Mouse (Mus musculus) hindbrain, embryonic 11.5 days (tissue): Measurements from ENCODE around the gene Dera. TPM values are rescaled to one million over a fixed set of nuclear protein-coding genes. Genes with fewer than 3 reads are reported as not detected.

Source experiments
- ATAC-seq: fragments of 200-750 bp; cut with Nextera tagmentation; 2 replicates; pipeline ENCODE4 v1.8.0; 2017; ENCODE audit warnings: mild to moderate bottlenecking, moderate TSS enrichment, moderate library complexity; ENCODE audit not compliant: low FRiP score
- DNase-seq: peaks from one replicate; pipeline ENCODE4 v3.0.0-alpha.2; 2015; ENCODE audit warnings: low spot score
- H3K27ac ChIP-seq: fragments of 300-500 bp; sonication (generic); 2 replicates; pipeline ENCODE4 v1.5.1; 2014; ENCODE audit warnings: mild to moderate bottlenecking, low read depth, low read length
- H3K27me3 ChIP-seq: fragments of 300-500 bp; sonication (generic); 2 replicates; pipeline ENCODE4 v1.6.1; 2014; ENCODE audit warnings: mild to moderate bottlenecking, low read length, moderate library complexity, mixed read lengths; ENCODE audit not compliant: control insufficient read depth, insufficient read depth
- H3K36me3 ChIP-seq: fragments of 300-500 bp; sonication (generic); 2 replicates; pipeline ENCODE4 v1.6.1; 2014; ENCODE audit warnings: mild to moderate bottlenecking, low read length, moderate library complexity, mixed read lengths; ENCODE audit not compliant: control insufficient read depth, insufficient read depth
- H3K4me1 ChIP-seq: fragments of 300-500 bp; sonication (generic); replicated peaks from 2 replicates; pipeline ENCODE4 v1.6.1; 2014; ENCODE audit warnings: low read length, mixed read lengths; ENCODE audit not compliant: control insufficient read depth, insufficient read depth
- H3K4me2 ChIP-seq: fragments of 300-500 bp; sonication (generic); replicated peaks from 2 replicates; pipeline ENCODE4 v1.6.1; 2014; ENCODE audit warnings: mild to moderate bottlenecking, low read depth, low read length
- H3K4me3 ChIP-seq: fragments of 300-500 bp; sonication (generic); 2 replicates; pipeline ENCODE4 v1.5.1; 2014; ENCODE audit warnings: low read depth, low read length
- H3K9ac ChIP-seq: fragments of 300-500 bp; sonication (generic); 2 replicates; pipeline ENCODE4 v1.6.1; 2014; ENCODE audit warnings: low read depth, low read length
- H3K9me3 ChIP-seq: fragments of 300-500 bp; sonication (generic); 2 replicates; pipeline ENCODE4 v1.6.1; 2016; ENCODE audit warnings: low read length; ENCODE audit not compliant: control insufficient read depth
- WGBS: fragments of 180-500 bp; shearing (Covaris S2); extraction: QIAGEN DNeasy Blood & Tissue Kit; methylation state at CpG from one replicate; pipeline ENCODE4 v1.1.7; 2014; 5-methylcytosine and 5-hydroxymethylcytosine counted together
- polyA plus RNA-seq: library from polyadenylated mRNA; unstranded; fragments of >200 nt; fragmentation: Nextera tagmentation; extraction: Ambion mirVana; gene quantifications from 2 replicates; pipeline ENCODE4 v1.2.1, GENCODE M21; 2014

The Dera gene
- polyA plus RNA-seq, 1 experiment from 2014 or later: 54.1 TPM

DNA sequence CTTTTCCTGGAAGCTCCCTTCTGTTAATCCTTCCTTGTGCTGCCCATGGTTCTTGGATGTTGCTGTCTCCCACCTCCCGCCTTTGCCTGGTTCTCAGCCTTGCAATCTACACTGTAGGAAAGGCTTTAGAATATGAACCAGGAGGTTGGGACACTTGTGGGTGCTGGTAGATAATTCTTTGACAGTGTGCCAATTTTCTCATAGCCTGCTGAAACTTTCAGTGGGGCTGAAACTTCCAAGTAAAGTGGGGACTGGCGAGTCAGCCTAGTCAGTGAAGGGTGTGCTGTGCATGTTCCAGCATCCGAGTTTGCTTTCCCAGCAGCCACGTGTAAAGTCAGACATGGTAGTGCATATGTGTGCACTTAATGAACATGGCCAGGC lies 2.1 kb upstream of the Dera start:
- DNase-seq: no peak
- no peak for ATAC-seq
- H3K4me3 ChIP-seq: no peak overlapping the region
- H3K27me3 ChIP-seq: no peaks in the 10 kb centered on the region
- 95% methylated on average over 4 of the region's 4 CpGs for WGBS
- H3K27ac ChIP-seq: no peak overlapping the region
- H3K9ac ChIP-seq: no peak overlapping the region
- 0 out of 2 replicates have a peak, but pooled peaks cover 3% of the 10 kb centered on the region for H3K4me1 ChIP-seq
- H3K36me3 ChIP-seq: peaks cover 4% of the 10 kb centered on the region; the same call in 1 of the 2 replicates
- H3K4me2 ChIP-seq: no peak overlapping the region
- no peaks in the 10 kb centered on the region for H3K9me3 ChIP-seq

DNA sequence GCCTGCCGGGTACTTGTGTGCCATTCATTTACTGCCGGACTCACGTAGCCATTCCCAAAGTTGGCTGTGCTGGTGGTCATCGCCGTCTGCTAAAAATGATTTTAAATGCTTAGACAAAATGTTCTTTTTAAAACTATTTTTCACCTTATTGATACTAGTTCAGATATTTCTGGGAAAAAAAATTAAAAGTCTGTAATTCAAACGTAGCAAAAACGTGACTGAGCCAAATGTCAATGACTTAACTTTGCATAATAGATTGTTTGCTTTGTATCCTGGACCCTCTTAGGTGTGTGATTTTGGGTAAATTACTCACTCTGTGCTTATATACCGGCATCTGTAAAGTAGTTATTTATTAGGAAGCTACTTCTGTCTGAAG lies 499 bp downstream of the Dera start:
- Histone ChIP-seq H3K27ac (no peak overlapping the region), H3K4me3 (peak overlapping the region; percentile 63), H3K36me3 (no peaks in the 10 kb centered on the region; the same call in 1 of the 2 replicates), H3K9me3 (no peaks in the 10 kb centered on the region), H3K9ac (peak overlapping the region; percentile 68), H3K4me2 (peak overlapping the region; percentile 51), H3K4me1 (0 out of 2 replicates have a peak, but pooled peaks cover 3% of the 10 kb centered on the region), H3K27me3 (no peaks in the 10 kb centered on the region)
- ATAC-seq (peak; percentile 15; the same call in 1 of the 2 replicates), DNase-seq (no peak)
- WGBS: 7% methylated on average over 8 of the region's 8 CpGs

DNA sequence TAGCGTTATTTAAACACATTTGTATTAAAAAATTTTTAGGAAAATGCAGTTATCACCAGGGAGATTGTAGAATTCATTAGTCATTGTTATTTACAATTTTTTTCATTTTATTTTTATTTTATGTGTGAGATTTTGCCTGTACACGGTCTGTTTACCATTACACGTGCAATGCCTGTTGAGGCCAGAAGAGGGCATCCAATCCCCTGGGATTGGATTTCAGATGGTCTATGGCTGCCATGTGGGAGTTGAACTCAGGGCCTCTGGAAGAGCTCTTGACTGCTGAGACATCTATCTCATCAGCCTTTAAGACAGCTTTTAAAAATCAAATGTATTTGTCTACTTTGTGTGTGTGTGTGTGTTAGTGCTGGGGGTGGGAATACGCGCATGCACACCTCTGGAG lies 2.0 kb downstream of the Dera start:
- Histone ChIP-seq H3K4me2 (no peak overlapping the region), H3K4me3 (no peak overlapping the region), H3K27ac (no peak overlapping the region), H3K36me3 (no peaks in the 10 kb centered on the region), H3K27me3 (no peaks in the 10 kb centered on the region), H3K4me1 (0 out of 2 replicates have a peak, but pooled peaks cover 3% of the 10 kb centered on the region), H3K9ac (no peak overlapping the region), H3K9me3 (no peaks in the 10 kb centered on the region)
- WGBS: 68% methylated on average over 5 of the region's 5 CpGs
- ATAC-seq (no peak), DNase-seq (peak; percentile 47)

DNA sequence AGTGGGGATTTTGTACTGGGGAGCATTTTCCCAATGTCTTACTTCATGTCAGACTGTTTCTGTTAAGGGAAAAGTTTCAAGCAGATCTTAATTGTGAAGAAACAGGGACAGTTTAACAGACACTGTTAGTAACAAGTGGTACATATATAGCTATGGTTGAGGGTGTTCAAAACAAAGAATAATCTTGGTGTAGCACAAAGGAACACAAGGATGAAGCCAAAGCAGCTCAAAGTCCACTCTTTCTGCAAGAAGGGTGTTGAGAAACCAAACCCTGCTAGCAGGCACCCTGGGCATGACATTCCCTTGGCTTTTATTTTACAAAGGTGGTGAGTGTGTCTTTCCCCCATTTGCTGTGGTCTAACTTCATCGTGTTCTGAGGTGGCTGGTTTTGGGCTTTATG lies 3.5 kb downstream of the Dera start:
- 0 out of 2 replicates have a peak, but pooled peaks cover 3% of the 10 kb centered on the region for H3K4me1 ChIP-seq
- H3K9me3 ChIP-seq: no peaks in the 10 kb centered on the region
- H3K36me3 ChIP-seq: no peaks in the 10 kb centered on the region
- no peak overlapping the region for H3K4me2 ChIP-seq
- H3K27ac ChIP-seq: no peak overlapping the region
- ATAC-seq (no peak), DNase-seq (no peak)
- 86% methylated on average over 1 of the region's 1 CpGs for WGBS
- no peak overlapping the region for H3K9ac ChIP-seq
- no peaks in the 10 kb centered on the region for H3K27me3 ChIP-seq
- H3K4me3 ChIP-seq: no peak overlapping the region

DNA sequence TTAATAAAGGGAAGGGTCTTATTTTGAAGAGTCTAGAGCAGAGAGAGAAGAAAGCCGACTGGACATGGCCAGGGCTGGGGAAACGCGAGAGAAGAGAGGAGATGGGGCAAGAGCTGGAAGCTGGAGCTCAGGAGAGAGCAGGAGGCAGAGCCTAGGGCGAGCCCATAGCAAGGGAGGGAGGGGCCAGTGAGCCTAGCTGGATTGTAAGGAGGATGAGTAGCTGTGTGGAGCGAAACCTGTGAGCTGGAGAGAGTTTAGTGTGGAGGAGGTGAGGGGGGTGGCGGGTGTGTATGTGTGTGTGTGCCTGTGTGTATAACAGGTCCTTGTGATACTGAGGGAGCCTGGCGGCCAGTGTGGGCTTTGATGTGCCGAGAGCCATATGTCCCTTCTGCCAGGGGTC lies 5.3 kb downstream of the Dera start:
- H3K9ac ChIP-seq: no peak overlapping the region
- no peak overlapping the region for H3K4me3 ChIP-seq
- WGBS: 51% methylated on average over 8 of the region's 8 CpGs
- no peaks in the 10 kb centered on the region for H3K36me3 ChIP-seq
- H3K27me3 ChIP-seq: no peaks in the 10 kb centered on the region
- ATAC-seq (peak; percentile 34), DNase-seq (no peak)
- H3K27ac ChIP-seq: no peak overlapping the region
- 0 out of 2 replicates have a peak, but pooled peaks cover 3% of the 10 kb centered on the region for H3K4me1 ChIP-seq
- H3K4me2 ChIP-seq: no peak overlapping the region
- H3K9me3 ChIP-seq: no peaks in the 10 kb centered on the region

DNA sequence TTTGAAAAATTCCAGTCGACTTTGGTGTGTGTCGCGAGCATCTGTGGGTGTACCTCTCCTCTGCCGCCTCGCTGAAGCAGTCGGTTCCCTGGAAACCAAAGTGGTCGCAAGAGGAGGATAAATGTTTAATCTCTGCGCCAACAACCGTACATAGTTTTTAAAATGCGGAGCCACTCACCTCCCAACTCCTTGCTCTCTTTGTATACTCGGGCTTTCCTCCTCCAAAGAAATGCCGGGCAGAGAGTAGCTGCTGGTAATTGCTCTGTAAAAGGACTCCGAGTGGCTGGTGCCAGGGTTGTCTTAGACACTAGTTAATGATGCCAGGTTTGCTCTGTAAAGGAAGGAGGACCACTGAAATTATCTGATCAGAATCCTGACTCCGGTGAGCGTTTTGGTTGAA lies 6.6 kb downstream of the Dera start:
- no peak for DNase-seq
- WGBS: 87% methylated on average over 15 of the region's 15 CpGs
- no peaks in the 10 kb centered on the region for H3K27me3 ChIP-seq
- no peak overlapping the region for H3K4me3 ChIP-seq
- H3K27ac ChIP-seq: no peak overlapping the region
- no peaks in the 10 kb centered on the region for H3K9me3 ChIP-seq
- no peaks in the 10 kb centered on the region for H3K36me3 ChIP-seq
- H3K9ac ChIP-seq: no peak overlapping the region
- H3K4me1 ChIP-seq: no peaks in the 10 kb centered on the region
- ATAC-seq: no peak
- no peak overlapping the region for H3K4me2 ChIP-seq

DNA sequence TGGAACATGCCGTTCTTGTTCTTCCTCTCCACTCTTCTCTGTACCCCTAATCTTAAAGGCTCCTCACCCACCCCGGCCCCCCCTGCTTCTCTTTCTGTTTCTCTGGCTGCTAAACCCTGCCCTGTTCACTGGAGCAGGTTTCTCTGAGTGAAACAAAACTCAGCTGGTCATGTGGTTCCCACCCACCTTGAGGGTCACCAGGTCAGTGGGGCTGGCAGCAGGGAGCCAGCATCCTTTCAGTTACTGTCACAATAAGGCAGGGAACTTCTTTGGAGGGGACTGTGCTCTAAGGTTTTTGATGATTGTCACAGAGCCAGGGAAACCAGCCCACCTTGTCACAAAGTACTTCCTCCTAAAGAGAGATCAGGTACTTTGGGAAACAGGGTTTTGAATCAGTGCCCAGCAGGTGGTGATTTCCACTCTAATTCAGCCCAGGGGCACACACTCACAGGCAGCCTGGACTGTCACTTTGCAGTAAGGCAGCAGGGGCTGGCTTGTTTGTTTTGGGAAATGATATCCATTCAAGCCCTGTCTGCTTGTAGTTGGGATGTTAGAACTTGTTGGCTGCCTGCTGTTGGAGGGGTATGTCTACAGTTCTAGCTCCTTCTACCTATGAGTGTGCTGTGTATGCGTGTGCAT lies 10.3 kb downstream of the Dera start:
- no peaks in the 10 kb centered on the region for H3K4me1 ChIP-seq
- no peak overlapping the region for H3K4me3 ChIP-seq
- no peak overlapping the region for H3K27ac ChIP-seq
- no peaks in the 10 kb centered on the region for H3K27me3 ChIP-seq
- no peak overlapping the region for H3K9ac ChIP-seq
- no peak overlapping the region for H3K4me2 ChIP-seq
- DNase-seq (no peak), ATAC-seq (no peak)
- H3K9me3 ChIP-seq: no peaks in the 10 kb centered on the region
- H3K36me3 ChIP-seq: no peaks in the 10 kb centered on the region
- WGBS: 35% methylated on average over 3 of the region's 3 CpGs

DNA sequence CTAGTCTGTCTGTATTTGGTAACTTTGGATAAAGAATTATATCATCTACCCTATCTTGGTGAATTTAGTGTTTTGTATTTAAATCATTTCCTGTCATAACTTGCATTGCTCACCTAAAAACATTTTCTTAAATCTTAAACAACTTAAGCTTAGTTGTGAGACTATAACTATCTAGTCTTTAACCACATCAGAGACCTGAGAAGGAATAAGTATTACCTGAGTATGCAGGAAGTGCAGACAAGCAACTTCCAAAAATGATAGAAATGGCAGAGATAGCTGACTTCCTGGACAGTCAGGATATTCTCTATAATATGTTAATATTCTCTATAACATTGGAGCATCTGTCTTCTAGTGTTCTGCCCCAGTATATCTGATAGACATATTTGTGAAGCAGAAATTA lies 11.8 kb downstream of the Dera start:
- H3K27ac ChIP-seq: no peak overlapping the region
- no peaks in the 10 kb centered on the region for H3K9me3 ChIP-seq
- H3K4me2 ChIP-seq: no peak overlapping the region
- ATAC-seq (no peak), DNase-seq (no peak)
- H3K4me1 ChIP-seq: no peaks in the 10 kb centered on the region
- H3K9ac ChIP-seq: no peak overlapping the region
- H3K27me3 ChIP-seq: no peaks in the 10 kb centered on the region
- no peaks in the 10 kb centered on the region for H3K36me3 ChIP-seq
- H3K4me3 ChIP-seq: no peak overlapping the region

DNA sequence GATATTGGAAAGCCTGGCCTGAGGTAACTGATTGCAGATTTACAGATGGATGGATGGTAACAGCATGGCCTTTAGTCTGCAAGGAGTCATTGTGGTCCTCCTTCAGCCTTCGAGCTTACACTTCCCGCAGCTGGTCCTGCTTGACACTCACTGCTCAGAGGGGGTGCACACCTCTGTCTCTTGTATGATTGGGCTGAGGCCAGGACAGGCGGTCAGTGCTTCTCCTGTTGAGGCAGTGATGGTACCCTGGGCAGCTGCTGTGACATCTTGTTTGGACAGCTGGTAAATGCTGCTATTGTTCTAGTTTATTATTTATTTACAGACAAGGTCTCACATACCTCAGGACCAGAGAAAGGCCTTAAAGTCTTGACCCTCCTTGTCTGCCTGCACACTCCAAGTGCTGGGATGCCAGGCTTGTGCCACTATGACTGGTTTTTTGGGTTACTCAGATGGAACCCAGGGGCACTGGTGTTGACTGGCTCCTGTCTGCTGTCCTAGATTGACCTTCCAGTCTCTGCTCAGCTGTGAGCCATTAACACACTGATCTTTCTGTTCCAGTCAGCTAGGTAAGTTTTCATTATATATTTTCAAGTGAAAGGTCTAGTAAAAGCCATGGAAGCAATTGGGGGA lies 17.4 kb downstream of the Dera start:
- Histone ChIP-seq H3K4me1 (no peaks in the 10 kb centered on the region), H3K4me3 (no peak overlapping the region), H3K4me2 (no peak overlapping the region), H3K27ac (no peak overlapping the region), H3K27me3 (no peaks in the 10 kb centered on the region), H3K9me3 (no peaks in the 10 kb centered on the region), H3K36me3 (no peaks in the 10 kb centered on the region), H3K9ac (no peak overlapping the region)
- 55% methylated on average over 3 of the region's 3 CpGs for WGBS
- ATAC-seq (no peak; the same call in 1 of the 2 replicates), DNase-seq (no peak)
